Mouse (Mus musculus) layer of hippocampus, adult 9-11 months (tissue): ENCODE measurements around the gene Atp2b2.
"Not testable (repeated sequence)": the region's sequence is repeated elsewhere in the genome, so short reads cannot be mapped to it uniquely, and the experiment has no call there.

ENCODE experiments used
- DNase-seq: peaks from one replicate; pipeline ENCODE4 v3.0.0; 2022

The Atp2b2 gene

DNA sequence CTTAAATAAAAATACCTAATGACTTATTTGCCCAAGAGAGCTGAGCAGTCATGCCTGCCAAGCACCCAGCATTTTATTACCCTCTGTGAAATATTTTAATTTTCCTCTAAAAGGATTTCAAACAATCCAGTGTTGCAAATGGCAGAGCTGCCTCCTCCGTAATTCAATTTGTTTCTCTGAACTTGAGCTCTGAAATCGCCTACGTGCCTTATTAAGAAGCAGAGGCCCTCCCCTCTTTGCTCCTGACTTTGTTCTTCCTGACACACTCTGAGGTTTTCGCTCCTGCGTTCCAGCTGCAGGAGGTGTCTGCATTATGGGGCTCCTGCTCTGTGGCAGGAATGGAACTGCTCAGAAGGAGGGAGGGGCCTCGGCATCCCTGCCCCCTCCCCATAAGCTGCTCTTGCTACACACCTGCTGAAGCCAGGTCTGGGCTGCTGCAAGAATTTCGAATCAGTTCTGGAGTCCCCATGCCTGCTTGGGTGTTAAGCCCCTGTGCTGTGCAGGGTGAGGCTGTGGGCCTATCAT lies 264.1 kb downstream of the Atp2b2 start:
- no peak for DNase-seq

GRCm38 (mm10) chr6:113768804-113769203 lies 273.6 kb downstream of the Atp2b2 start:
- DNase-seq: no peak

DNA sequence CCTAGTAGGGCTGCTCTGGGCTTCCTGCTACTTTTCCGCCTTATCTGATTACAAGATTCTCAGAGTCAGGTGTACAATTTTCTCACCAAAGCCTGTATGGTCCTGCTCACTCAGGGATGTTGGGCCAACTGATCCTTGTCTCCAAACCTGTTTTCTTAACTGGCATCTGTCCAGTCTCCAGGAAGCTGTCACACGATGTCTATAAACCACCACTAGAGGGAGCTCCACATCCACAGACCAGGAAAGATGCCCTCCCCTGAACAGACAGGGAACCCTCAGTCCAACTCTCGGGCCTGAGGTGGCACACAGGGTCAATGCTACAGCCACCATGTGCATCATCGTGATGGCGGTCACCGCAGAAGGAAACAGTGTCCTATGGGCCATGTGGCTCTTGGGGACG lies 280.8 kb downstream of the Atp2b2 start:
- no peak for DNase-seq

GRCm38 (mm10) chr6:113749119-113749685 lies 293.2 kb downstream of the Atp2b2 start:
- DNase-seq: no peak

GRCm38 (mm10) chr6:113748351-113748750 lies 294.1 kb downstream of the Atp2b2 start:
- no peak for DNase-seq

DNA sequence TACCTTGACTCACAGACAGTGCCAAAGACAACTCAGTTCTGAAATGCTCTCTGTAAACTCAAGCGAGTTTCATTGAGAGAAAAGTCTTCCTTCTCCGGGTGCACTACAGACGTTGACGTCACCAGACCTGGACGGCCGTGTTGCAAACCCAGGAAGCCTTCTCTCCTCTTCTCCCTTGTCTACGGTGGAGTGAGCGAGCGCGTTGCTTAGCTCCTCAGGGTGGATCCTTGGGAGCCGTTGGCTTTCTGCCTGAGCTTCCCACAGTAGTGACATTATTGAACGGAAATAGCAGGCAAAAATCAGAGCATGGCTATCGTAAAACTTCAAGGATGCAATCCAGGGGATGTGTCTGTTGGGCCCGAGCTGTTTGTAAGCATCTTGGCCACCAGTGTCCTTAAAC lies 295.1 kb downstream of the Atp2b2 start:
- DNase-seq: no peak

DNA sequence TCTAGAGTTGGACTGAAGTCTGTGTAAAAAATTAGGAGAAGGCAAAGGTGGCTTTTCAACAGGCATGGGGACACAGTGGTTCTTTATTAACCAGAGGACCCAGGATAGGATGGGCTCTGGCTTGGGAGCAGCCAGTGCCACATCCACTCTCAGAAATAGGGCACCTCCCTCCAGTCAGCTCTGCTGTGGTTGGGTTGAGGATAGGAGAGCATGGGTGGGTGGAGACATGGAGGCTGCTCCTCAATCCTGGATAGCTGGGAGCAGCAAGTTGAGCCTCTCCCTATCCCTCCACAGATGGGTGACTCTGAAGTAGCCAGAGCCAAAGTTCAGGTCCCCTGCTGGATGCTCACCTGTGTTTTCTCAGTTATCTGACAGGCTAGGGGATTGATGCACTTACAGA lies 297.3 kb downstream of the Atp2b2 start:
- DNase-seq: no peak

DNA sequence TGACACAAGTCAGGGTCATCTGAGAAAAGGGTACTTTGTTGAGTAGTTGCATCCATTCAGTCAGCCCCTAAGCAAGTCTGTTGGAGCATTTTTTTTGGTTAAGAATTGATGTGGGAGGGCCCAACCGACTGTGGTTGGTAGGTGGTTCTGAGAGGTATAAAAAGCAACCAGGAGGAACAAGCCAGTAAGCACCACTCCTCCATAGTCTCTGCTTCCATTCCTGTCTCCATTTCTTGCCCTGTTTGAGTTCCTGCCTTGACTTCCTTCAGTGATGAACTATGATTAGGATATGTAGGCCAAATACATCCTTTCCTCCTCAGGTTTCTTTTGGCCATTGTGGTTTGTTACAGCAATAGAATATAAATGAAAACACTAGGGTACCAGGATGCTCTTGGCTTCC lies 299.3 kb downstream of the Atp2b2 start:
- DNase-seq: no peak

DNA sequence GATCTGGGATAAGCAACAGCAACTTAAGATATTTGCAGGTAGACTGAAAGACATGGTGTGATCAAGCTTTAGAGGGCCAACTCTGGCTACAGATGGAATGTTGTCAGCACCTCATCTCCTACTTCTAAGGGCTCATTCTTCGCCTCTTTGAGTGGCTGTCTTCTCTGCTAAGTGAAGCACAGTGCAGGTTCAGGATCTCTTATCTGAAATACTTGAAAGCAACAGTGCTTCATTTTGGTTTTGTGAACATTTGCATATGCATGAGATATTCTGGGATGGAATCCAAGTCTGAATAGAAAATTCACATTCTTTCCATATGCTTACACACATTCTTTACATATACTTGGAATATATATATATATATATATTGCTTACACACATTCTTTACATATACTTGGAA lies 300.1 kb downstream of the Atp2b2 start:
- no peak for DNase-seq

DNA sequence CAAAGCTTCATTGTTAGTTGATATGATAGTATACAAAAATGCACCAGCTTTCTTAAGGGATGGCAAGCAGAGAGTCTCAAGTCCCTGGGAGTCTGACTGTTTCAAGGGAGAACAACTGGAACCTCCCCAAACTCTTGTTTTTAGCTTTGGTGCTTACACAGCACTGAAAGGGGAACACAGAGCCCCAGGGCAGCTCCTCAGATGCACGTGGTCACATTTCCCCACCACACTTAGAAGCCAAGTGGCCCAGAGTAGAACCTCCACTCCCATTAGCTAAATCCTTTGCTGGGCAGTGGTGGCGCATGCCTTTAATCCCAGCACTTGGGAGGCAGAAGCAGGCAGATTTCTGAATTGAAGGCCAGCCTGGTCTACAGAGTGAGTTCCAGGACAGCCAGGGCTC lies 301.0 kb downstream of the Atp2b2 start:
- peak; percentile 57 for DNase-seq

DNA sequence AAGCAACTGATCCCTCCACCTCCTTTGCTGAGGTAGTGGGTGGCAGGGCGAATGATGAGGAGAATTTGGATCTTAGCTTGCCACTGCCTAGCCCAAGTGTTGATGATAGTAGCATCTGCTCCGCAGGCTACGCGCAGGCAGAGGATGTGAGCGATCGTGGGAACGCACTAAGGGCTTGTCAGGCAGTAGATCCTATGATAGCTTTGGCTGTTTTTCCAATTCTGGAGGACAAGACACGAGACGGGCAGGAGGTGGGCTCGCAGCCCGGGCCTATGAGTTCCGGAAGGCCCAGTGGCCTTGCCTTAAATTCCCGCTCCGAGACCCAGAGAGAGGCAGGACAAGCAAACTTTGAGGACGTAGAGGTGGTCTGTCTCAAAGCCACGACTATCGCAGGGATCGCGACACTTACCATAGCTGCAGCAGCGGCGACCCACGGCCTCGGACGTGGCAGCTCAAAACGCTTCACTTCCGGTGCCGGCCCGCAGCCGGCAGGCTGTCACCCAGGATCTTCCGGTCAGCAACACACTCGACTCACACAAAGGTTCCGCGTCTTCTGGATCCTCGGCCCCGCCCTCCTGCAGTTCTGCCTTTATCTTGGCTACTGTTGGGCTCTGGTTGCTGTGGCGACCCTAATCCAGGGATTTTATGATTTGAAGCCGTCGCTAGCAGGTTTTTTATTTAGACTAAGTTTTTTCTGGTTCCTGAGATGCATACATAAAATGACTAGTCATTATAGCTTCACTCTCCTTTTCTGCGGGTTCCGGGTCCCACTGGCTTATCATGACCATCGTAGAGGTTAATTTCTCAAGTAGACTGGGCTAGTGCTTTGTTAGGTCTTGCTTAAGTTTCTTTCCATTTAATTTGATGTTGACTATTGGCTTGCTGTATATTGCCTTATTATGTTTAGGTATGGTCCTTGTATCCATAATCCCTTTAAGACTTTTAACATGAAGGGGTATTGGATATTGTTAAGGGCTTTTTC lies 301.9 kb downstream of the Atp2b2 start, which contains the start of gene Sec13:
TSS of gene Sec13 (minus strand) at position 508 of the 982 bp plus-strand sequence.
- peak; percentile 77 for DNase-seq

DNA sequence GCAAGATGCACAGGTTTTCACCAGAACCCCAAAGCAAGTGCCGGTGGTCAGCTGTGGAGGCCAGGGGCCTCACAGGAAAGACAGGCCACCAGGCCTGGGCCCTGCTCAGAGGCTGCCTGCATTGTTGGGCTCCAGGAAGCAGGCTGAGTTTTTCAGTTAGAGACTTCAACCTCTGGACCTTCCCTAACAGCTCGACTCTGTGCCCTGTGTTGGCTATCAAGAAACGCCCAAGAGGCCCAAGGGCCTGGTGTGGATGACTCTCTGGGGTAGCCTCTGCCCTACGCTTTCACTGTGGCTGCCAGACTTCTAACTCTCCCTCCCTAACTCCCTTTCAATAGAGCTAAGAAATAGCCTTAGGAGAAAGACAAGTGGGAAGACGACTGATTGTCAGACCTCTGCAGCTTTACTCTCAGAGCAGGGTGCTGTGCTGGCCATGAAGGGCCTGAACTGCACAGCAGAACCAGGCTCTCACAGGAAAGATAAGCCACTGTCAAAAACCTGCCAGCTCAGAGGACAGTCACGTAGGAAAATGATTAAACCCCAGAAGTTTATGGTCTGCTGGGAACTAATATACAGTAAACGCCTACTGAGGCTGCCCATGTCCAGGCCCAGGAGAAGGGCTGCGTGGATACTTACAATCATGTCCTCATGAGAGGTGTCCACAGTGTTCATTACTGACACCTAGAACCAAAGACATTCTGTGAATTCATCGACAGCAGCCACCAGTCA lies 304.9 kb downstream of the Atp2b2 start:
- DNase-seq: no peak

- no peak for DNase-seq
Observed at GRCm38 (mm10) chr6:113731296-113731695, 311.1 kb downstream of the Atp2b2 start.

DNA sequence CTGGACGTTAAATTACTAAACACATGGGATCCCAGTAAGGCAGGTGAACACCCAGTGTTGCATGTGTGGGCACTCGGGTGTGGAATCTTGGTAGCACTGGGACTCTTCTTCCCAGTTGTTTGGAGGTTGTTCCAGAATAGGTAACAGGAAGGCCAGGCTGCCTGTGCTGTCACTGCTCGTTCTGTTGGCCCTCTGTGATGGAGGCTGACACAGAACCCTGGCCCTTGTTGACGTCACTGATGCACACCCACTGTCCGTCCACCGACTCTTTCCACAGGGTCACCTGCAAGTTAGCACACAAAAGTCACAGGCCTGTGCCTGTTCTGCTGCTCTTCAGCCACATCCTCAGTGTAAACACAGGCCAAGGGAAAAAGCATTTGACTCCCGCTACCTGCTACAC lies 314.2 kb downstream of the Atp2b2 start:
- no peak for DNase-seq

DNA sequence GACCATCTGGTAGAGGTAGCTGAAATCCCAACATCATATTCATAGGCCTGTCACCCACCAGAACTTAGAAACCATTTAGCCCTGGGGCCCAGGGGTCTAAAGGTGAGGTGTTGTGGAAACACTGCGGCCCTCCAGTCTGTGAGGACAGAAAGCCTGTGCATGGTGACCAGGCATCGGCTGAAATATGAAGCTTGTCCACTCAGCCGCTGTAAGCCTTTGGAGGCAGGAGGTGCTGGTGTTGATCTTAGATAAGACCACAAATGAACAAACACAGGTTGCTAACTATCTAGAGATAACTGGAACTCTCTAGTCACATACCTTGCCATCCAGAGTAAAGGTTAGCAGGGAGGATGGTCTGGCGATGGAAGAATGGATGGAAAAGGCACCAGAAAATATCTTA lies 321.4 kb downstream of the Atp2b2 start:
- DNase-seq: no peak

- DNase-seq: no peak
Observed at GRCm38 (mm10) chr6:113719878-113720277, 322.5 kb downstream of the Atp2b2 start, which contains the start of gene Ghrl. Gene Ghrl (minus strand): TSS chr6:113719880.

DNA sequence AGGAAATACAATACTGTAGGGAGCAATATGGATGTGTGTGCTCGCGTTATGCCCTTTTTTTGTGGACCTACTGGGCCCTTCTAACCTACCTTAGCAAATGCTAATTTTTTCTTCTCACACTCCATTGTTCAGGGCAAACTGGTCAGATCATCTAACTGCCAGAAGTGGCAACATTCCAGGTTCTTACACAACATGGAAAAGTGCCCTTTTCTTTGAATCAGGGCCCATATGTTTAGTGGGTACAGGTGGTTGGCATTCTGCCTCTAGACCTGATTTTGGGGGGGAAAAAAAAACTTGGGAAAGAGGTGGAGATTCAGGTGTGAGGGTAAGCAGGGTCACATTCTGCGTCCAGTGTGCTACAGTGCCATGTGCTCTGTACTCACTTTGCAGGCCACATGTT lies 324.9 kb downstream of the Atp2b2 start:
- DNase-seq: no peak

- DNase-seq: no peak
Observed at GRCm38 (mm10) chr6:113714797-113715196, 327.6 kb downstream of the Atp2b2 start.

DNA sequence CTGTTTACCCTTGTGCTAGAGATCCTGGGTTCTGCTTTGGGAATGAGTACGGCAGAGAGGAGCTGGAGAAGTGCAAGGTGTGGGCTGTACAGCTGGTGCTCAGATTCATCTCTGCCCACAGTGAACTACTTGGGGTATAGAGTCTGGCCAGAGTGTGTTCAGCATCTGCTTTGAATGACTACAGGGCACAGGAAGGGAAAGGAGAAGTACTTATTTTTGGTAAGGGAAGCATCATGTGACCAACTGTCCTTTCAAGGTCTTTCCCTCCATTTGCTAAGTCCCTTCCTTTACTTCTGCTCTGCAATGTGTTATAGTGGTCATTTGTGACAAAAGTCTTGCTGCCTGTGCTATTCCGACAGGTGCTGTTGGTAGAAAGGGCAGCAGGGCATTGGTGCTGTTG lies 328.1 kb downstream of the Atp2b2 start:
- DNase-seq: peak; percentile 30

GRCm38 (mm10) chr6:113713389-113713788 lies 329.0 kb downstream of the Atp2b2 start:
- DNase-seq: not testable (repeated sequence)

DNA sequence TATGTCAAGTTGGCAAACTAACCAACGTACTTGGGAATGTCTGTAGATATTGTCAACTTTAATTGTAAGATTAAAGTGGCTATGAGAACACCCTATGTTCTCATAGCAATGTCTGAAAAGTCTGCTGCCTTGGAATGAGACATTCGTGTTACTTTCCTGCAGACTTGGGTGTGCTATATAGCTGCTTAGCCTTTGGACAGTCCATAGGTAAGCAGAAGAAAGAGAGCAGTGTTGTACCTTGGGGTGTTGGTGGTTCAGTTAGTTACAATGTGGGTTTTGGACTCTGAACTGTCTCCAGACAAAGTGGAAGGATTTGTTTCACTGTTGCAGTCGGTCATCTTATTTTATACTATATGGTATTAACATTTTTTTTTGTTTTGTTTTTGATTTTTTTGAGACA lies 329.7 kb downstream of the Atp2b2 start:
- DNase-seq: no peak

- no peak for DNase-seq
Observed at GRCm38 (mm10) chr6:113697222-113698205, 344.9 kb downstream of the Atp2b2 start.
